Mouse (Mus musculus): Measurements from ENCODE around the gene Pdcl.

The Pdcl gene

DNA sequence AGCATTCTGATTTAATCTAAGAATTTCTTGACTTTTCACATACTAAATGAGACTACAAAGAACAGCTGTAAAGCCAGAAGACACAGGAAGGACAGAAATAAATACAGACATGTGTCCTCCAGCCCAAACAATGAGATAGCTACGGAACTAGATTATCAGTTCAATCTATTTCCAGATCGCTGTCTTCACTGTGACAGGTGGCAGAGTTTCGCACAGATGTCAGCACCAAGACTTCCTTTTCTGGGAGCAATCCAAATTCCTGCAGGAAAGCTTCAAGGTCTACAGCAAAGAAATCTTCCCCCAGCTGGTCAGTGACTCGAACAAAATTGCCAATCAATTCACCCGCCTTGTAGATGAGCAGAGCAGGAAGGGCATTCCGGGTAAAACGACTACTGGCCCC lies 7.5 kb downstream of the Pdcl start:
- no peak for TF ChIP-seq NANOG (IDR thresholded peaks at IDR 0.05; ENCODE audit: borderline replicate concordance, low read length)
- no peak for TF ChIP-seq POU5F1 (IDR thresholded peaks at IDR 0.05; ENCODE audit: borderline replicate concordance, low read length)
- no peak for TF ChIP-seq CTCF (conservative IDR thresholded peaks at IDR 0.05; ENCODE audit: low read length)
- Histone ChIP-seq H3K27me3 (ENCODE audit: insufficient read depth, low read length) (no peaks in the 10 kb centered on the region), H3K9me3 (ENCODE audit: low read length) (peaks cover 87% of the 10 kb centered on the region), H3K4me1 (replicated peaks; ENCODE audit: low read depth, low read length) (no peaks in the 10 kb centered on the region), H3K36me3 (ENCODE audit: insufficient read depth, low read length) (peaks cover 71% of the 10 kb centered on the region), H3K4me3 (replicated peaks; ENCODE audit: low read length) (no peak overlapping the region)

DNA sequence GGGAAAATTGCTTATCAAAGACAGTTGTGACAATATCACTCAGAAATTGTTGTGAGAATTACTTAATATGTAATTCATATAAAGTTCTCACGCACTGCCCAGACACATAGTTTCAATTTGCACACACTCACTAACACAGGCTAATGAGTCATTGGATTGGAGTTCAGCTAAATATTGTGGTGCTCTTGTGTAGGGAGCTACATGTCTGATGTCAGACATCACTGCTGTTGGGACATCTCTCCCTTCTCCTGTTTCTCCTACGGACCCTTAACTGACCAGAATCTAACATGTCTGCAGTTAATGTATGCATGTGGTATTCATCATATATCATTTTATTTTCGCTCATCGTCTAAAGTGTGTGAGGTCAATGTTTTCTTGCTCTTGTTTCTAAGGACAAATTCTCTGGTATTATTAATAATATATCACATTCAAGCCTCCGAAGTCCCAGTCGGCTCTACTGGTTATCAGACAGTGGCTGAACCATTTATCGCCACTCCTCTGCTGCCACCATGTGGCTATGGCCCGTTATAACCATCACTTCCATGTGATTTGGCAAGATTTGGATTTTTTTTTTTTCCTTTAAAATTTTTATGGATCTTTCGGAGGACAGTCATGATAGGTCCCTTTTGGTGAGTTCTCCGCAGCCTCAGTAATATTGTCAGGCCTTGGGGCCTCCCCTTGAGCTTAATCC lies 20.5 kb downstream of the Pdcl start:
- Histone ChIP-seq H3K4me3 (replicated peaks; ENCODE audit: low read length) (no peak overlapping the region), H3K36me3 (ENCODE audit: insufficient read depth, low read length) (no peaks in the 10 kb centered on the region), H3K27me3 (ENCODE audit: insufficient read depth, low read length) (no peaks in the 10 kb centered on the region), H3K9me3 (ENCODE audit: low read length) (peaks cover 41% of the 10 kb centered on the region), H3K4me1 (replicated peaks; ENCODE audit: low read depth, low read length) (no peaks in the 10 kb centered on the region)
- TF ChIP-seq CTCF (conservative IDR thresholded peaks at IDR 0.05; ENCODE audit: low read length) (peak; percentile 26), POU5F1 (IDR thresholded peaks at IDR 0.05; ENCODE audit: borderline replicate concordance, low read length) (no peak)

DNA sequence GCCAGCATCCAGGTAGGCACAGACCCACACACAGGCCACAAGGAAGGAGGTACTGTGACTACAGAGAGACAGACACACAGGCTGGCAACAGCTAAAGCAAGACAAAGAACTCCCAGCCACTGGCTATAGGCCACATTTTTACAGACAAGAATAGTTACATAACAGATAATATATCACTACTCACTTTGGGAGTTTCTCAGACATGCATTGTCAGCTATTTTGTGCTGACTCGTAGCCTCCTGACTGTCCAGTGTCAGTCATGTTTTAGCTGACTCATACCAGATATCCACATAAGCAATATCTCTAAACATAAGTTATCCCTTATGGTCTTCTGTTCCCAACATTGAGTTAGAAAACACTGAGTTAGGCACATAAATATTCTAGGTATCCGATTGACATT lies 25.8 kb downstream of the Pdcl start:
- Histone ChIP-seq H3K9me3 (ENCODE audit: low read length) (peaks cover 27% of the 10 kb centered on the region), H3K4me3 (replicated peaks; ENCODE audit: low read length) (no peak overlapping the region), H3K36me3 (ENCODE audit: insufficient read depth, low read length) (no peaks in the 10 kb centered on the region), H3K27me3 (ENCODE audit: insufficient read depth, low read length) (no peaks in the 10 kb centered on the region), H3K4me1 (replicated peaks; ENCODE audit: low read depth, low read length) (no peaks in the 10 kb centered on the region)
- TF ChIP-seq CTCF (conservative IDR thresholded peaks at IDR 0.05; ENCODE audit: low read length): no peak
- no peak for TF ChIP-seq NANOG (IDR thresholded peaks at IDR 0.05; ENCODE audit: borderline replicate concordance, low read length)
- no peak for TF ChIP-seq POU5F1 (IDR thresholded peaks at IDR 0.05; ENCODE audit: borderline replicate concordance, low read length)

DNA sequence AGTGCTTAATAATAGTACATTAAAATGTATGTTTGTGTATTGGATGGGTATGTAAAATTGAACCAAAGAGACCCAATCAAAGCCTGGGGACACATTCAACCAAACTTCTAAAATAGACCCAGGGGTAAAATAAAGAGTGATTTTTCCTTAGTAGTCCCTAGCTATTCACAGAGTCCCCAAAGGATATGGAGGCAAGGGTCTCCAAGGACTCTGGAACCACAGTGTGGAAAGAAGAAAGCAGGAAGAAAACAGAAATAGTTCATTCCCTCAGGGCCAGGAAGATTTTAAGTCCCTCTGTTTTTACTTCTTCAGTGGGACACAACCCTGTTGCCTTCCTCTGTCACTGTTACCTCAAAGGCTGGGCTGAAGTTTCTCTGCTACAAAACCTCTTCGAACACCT lies 32.9 kb downstream of the Pdcl start, which contains the start of gene Olfr368:
TSS of gene Olfr368 (plus strand) at position 301 of the 400 bp plus-strand sequence.
- no peaks in the 10 kb centered on the region for H3K27me3 ChIP-seq (ENCODE audit: insufficient read depth, low read length)
- H3K36me3 ChIP-seq (ENCODE audit: insufficient read depth, low read length): no peaks in the 10 kb centered on the region
- no peaks in the 10 kb centered on the region for H3K9me3 ChIP-seq (ENCODE audit: low read length)
- no peak for TF ChIP-seq POU5F1 (IDR thresholded peaks at IDR 0.05; ENCODE audit: borderline replicate concordance, low read length)
- TF ChIP-seq NANOG (IDR thresholded peaks at IDR 0.05; ENCODE audit: borderline replicate concordance, low read length): no peak
- no peak for TF ChIP-seq CTCF (conservative IDR thresholded peaks at IDR 0.05; ENCODE audit: low read length)
- no peak within 1 kb of the TSS for H3K4me3 ChIP-seq (replicated peaks; ENCODE audit: low read length)
- H3K4me1 ChIP-seq (replicated peaks; ENCODE audit: low read depth, low read length): no peaks in the 10 kb centered on the region; the same call in 1 of the 2 replicates

Data from E14TG2a.4 (cell line).